Mouse (Mus musculus): ENCODE data around the gene Atrip.

Atrip gene

DNA sequence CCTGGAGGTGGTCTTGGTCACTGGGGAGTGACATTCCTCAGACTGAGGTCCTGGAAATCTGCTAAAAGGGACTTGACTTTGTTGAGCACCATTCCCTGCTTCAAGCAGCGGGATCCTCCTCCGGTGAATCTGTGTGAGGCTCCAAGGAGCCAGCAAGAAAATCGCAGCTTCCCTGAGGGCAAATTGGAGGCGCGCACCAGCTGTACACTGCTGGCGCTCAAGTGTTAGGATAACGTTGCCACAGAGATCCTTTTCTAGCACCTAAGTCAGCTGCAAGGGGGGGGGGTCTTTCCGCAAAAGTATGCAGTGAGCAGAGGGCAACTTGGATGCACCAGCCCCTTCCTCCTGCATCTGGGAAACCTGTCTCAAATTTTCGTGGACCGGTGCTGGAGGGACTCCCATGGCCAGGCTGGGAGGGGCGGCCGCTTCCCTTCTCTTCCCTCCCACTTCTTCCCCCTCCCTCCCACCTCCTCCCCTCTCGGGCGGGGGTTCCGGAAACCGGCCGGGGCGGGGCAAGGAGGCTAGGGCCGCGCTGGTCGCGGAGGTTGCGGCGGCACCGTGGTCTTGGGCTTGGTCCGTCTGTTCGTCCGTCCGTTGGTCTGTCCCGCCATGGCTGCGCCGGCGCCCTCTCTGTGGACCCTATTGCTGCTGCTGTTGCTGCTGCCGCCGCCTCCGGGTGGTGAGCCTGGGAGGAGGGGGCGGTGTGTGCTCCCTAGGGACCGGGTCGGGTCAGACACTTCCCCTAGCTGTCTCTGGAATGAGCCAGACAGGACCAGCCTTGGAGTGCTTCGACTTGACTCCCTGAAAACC is 35.6 kb downstream of the Atrip start, which contains the start of gene Shisa5:
Gene Shisa5 (plus strand): TSS at position 480 of the 810 bp plus-strand sequence.
- peak; percentile 79 to 82 for DNase-seq (ENCODE audit: low spot score in 2 of 2)

GRCm38 (mm10) chr9:109032435-109032834 is 41.5 kb downstream of the Atrip start:
- no peak for DNase-seq (ENCODE audit: low spot score in 2 of 2)

GRCm38 (mm10) chr9:109031686-109032085 is 42.2 kb downstream of the Atrip start:
- no peak for DNase-seq (ENCODE audit: low spot score in 2 of 2)

- DNase-seq (ENCODE audit: low spot score in 2 of 2) = no peak
These were observed 42.9 kb downstream of the Atrip start for GRCm38 (mm10) chr9:109031001-109031400.

DNA sequence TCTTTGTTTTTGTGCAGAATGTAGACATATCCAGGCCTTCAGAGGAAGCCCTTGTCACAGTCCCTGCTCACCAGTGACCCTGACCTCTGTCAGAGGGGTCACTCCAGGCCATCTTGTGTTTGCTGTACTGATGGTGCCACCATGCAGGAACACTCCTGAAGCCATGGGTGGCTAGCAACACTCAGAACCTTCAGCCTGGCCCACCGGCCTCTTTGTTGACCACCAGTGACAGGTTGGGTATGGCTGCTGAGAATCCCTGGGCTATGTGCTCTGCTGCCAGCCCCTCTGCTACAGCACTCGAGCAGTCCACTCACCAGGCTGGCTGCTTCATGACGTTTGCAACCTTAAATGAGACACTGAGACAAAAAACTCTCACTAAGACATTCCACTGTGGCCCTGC is 43.6 kb downstream of the Atrip start:
- DNase-seq (ENCODE audit: low spot score in 2 of 2) = no peak

GRCm38 (mm10) chr9:109028919-109029318 is 45.0 kb downstream of the Atrip start:
- no peak for DNase-seq (ENCODE audit: low spot score in 2 of 2)

GRCm38 (mm10) chr9:109028421-109028820 is 45.5 kb downstream of the Atrip start:
- DNase-seq (ENCODE audit: low spot score in 2 of 2) = no peak

DNA sequence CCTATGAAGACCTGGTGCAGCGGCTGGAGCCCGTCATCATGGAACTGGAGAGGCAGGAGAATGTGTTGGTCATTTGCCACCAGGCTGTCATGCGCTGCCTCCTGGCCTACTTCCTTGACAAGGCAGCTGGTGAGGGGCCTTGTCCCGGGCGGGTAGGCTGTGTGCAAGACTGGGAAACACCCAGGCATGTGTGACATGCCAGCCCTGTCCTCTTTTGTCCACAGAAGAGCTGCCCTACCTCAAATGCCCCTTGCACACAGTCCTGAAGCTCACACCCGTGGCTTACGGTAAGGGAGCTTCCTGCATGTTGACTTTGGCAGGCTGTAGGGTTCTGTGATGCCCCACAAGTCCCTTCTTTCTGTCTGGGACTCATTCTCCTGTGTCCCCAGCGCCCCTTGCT is 46.4 kb downstream of the Atrip start:
- DNase-seq (ENCODE audit: low spot score in 2 of 2) = no peak

GRCm38 (mm10) chr9:109022866-109023685 is 50.8 kb downstream of the Atrip start:
- DNase-seq (ENCODE audit: low spot score in 2 of 2) = peak; percentile 44 to 64

DNA sequence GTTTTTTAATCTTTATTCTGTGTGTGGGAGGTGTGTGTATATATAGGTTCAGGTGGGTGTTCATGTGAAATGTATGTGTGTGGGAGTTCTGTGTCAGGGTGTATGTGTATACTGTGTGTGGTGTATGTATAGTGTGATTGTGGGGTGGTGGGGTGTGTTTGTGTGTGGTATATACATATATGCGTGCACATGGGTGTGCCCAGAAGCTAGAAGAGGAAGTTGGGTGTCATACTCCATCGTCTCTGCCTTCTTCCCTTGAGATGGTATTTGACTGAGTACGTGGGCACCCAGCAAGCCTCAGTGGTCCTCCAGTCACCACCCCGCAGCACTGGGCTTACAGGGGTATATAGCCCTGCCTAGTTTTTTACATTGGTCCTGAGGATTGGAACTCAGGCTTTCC is 52.5 kb downstream of the Atrip start:
- DNase-seq (ENCODE audit: low spot score in 2 of 2) = peak; percentile 67 to 74

- no peak for DNase-seq (ENCODE audit: low spot score in 2 of 2)
These were observed 56.8 kb downstream of the Atrip start for GRCm38 (mm10) chr9:109016973-109017604.

- DNase-seq (ENCODE audit: low spot score in 2 of 2) = no peak
These were observed 58.5 kb downstream of the Atrip start for GRCm38 (mm10) chr9:109015397-109015796.

GRCm38 (mm10) chr9:109010316-109010690 is 63.6 kb downstream of the Atrip start:
- DNase-seq (ENCODE audit: low spot score in 2 of 2) = no peak

DNA sequence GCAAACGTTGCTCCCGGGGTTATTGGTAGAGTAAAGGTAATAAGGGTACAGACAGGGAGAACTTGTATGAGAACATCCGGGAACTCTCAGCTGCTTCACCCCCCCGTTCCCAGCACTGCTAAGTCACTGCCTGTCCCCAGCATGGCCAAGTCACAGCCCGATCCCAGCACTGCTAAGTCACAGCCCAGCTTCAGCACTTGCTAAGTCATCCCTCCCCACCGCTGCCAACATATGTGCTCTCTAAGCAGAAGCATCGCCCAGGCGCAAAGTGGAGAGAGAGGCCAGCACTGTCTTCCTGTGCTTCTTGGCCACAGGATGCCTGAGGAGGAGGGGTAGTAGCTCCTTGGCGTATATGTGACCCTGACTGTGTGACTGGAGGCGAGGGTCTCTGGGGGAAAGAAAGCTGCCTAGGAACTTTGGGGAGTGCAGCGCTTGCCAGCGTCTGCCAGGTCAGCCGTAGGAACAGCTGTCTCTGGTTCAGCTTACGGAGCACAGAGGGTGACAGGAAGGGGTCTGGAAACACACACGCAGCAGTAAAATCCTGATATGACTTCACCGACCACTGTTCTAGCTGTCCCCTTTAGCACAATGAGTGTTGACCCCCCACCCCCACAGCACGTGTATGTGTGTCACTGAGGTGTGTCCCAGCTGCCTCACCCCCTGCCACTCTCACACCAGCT is 64.1 kb downstream of the Atrip start:
- DNase-seq (ENCODE audit: low spot score in 2 of 2) = no peak

DNA sequence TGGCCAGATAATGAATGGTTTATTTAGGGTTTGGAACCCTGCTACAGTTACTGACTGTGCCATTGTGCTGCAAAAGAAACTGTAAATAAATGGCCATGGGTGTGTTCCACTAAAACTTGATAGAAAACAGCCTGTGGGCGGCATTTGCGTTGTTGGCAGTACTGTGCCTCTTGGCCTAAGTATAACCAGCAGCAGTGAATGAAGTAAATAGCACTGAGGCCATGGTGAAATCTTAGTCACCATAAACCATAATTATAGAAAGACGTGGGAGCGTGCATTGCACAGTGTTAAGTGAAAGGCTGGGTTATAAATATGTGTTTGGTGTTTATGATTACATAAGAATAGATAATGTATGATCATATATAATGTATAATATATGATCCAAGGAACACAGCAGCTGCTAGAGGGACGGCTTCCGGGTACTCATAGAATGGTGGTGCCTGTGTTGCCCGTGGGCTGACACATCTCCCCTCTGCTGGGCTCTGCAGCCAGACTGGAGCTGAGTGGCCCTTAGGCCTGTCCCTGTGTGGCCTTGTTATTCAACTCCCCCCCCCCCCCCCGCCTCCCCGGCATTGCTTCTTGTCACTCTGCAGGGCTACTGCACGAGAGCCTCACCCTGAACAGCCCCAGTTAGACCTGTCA is 64.8 kb downstream of the Atrip start:
- DNase-seq (ENCODE audit: low spot score in 2 of 2) = no peak

GRCm38 (mm10) chr9:109008081-109008480 is 65.8 kb downstream of the Atrip start:
- DNase-seq (ENCODE audit: low spot score in 2 of 2) = no peak

All from spleen, postnatal 36 days (tissue).